Mouse (Mus musculus) splenic B cell, adult 2 months (primary cell): ENCODE results near the gene Rtl8b.
"Not testable (repeated sequence)": the region's sequence is repeated elsewhere in the genome, so short reads cannot be mapped to it uniquely, and the experiment has no call there.

Experiments
- DNase-seq: peaks from one replicate; pipeline ENCODE4 v3.0.0-alpha.2; 2011; ENCODE audit warnings: low read depth, low spot score
- H3K27me3 ChIP-seq: 2 replicates; pipeline ENCODE4 v1.6.1; 2012; ENCODE audit warnings: mild to moderate bottlenecking, low read length, moderate library complexity, mixed read lengths; ENCODE audit not compliant: control insufficient read depth, poor library complexity, insufficient read depth, severe bottlenecking
- H3K36me3 ChIP-seq: 2 replicates; pipeline ENCODE4 v1.6.1; 2012; ENCODE audit warnings: mild to moderate bottlenecking, low read length, moderate library complexity, mixed read lengths; ENCODE audit not compliant: control insufficient read depth, poor library complexity, insufficient read depth, severe bottlenecking

Gene Rtl8b

DNA sequence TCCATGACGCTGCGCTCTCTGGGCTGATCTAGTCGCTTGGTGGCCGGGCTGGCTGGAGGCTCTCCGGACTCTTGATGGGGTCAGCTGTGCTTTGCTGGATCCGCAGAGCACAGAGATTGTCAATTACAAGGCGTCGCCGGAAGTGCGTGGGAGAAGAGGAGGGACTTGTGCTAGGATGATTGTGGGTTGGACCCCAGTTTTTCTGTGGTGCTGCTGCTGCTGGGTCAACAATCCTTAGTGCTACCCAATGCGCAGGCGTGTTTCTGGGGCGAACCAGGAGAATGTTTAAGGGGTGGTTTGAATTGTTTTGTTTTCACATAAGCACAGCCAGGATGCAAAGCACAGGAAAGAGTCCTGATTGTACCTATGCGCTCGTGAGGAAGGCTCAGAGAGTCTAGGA is at the start of gene Rtl8b:
Gene Rtl8b, minus strand, starts transcription at position 115 of the 400 bp plus-strand sequence.
- Histone ChIP-seq H3K36me3 (no peaks in the 10 kb centered on the region), H3K27me3 (no peaks in the 10 kb centered on the region)
- peak; percentile 72 for DNase-seq

GRCm38 (mm10) chrX:53716323-53717182 is 46.3 kb upstream of the Rtl8b start:
- no peaks in the 10 kb centered on the region for H3K36me3 ChIP-seq
- no peak for DNase-seq
- H3K27me3 ChIP-seq, result no peaks in the 10 kb centered on the region

DNA sequence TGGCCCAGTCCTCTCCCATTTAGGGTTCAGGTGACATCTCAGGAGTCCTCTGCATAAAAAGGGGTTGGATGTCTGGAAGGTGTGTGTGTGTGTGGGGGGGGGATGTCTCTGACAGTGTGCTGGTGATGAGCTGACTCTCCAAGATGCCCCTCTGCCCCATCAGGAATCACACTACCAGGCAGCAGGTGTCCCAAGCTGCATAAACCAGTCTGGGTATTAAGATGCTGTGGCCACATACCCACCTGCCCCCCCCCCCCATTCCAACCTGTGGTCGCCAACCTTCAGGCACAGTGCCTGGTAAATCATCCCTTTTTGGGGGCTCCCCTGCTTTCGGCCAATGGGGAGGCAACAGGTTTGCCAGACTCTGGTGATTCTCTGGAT is 45.7 kb upstream of the Rtl8b start:
- Histone ChIP-seq H3K36me3 (no peaks in the 10 kb centered on the region), H3K27me3 (no peaks in the 10 kb centered on the region)
- no peak for DNase-seq

DNA sequence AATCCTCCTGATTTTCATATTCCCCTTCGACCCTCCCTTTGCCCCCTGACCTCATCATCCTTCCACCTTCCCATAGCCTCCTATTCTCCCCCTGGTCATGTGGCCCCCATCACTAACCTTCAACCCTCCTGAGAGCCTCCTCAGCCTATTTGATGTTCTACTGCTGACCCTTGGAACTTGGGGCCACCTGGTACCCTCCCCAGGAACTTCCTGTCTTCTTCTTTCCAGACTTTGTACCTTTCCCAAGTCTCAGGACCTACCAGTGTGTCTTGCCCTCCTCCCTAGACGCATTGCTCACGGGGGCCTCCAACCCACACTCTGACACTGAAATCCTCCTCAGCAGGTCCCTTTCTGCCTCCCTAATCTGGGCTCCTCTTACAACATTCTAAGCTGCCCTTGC is 32.5 kb upstream of the Rtl8b start:
- H3K36me3 ChIP-seq, result no peaks in the 10 kb centered on the region
- no peak for DNase-seq
- no peaks in the 10 kb centered on the region for H3K27me3 ChIP-seq

- Histone ChIP-seq H3K27me3 (no peaks in the 10 kb centered on the region), H3K36me3 (no peaks in the 10 kb centered on the region)
- no peak for DNase-seq
These were observed 29.0 kb upstream of the Rtl8b start for GRCm38 (mm10) chrX:53699225-53699624.

DNA sequence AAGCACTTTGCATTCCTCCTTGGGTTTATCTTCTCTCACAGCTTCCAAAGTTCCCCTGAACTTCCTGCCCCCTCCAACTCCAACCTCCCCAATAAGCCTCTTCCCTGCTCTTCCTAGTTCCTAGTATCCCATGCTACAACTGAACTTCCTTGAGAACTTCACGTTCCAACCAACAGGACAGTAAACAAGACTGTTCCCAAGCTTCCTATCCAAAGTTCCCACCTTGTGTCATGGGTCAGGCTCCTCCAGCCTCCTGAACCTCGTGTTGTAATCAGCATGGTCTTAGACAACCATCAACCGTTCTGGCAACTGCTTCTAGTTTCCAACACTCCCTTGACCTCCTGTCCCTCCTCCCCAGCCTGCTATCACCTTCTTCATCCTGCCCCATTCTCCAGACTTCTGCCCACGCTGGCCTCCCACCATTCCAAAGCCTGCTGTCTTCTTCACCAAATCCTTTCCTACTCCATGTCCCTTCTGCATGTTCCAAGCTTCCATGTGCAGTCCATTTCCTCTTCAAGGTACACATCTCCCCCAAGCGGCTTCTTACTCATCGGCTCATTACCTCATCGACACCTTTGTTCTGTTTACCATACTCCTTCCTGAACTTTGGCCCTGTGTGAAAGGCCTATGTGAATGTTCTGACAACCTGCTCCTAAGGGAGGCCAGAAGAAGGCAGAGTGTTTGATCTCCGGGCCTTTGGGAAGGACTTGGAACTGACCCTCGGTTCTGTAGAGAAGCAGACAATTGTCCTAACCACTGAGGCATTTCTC is 24.0 kb upstream of the Rtl8b start:
- no peaks in the 10 kb centered on the region for H3K27me3 ChIP-seq
- no peaks in the 10 kb centered on the region for H3K36me3 ChIP-seq
- DNase-seq, result no peak

- H3K27me3 ChIP-seq, result no peaks in the 10 kb centered on the region
- no peaks in the 10 kb centered on the region for H3K36me3 ChIP-seq
- no peak for DNase-seq
These were observed 22.9 kb upstream of the Rtl8b start for GRCm38 (mm10) chrX:53693141-53693540.

GRCm38 (mm10) chrX:53692065-53692464 is 21.9 kb upstream of the Rtl8b start:
- no peak for DNase-seq
- no peaks in the 10 kb centered on the region for H3K27me3 ChIP-seq
- H3K36me3 ChIP-seq, result no peaks in the 10 kb centered on the region

- H3K27me3 ChIP-seq, DNase-seq, H3K36me3 ChIP-seq: not testable (repeated sequence)
These were observed 14.5 kb upstream of the Rtl8b start for GRCm38 (mm10) chrX:53684676-53685075.

DNA sequence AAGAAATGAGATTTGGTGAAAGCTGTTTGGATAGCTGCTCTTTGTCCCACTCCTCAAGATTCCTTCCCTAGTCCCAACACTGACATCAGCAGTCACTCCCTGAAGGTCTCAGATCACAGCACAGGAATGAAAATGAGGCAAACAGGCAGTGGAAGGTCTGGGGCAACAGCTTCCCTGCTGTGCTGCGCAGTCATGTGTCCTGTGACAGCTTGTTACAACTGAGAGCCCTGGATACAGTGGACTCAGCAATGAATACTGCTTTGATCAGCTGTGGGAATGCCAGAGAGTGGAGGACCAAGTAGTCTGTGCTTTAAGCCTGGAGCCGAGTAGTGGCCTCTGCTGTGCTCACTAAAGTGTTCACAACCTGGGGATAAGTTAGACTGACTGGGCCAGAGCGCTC is 12.4 kb upstream of the Rtl8b start:
- not testable (repeated sequence) for H3K27me3 ChIP-seq, H3K36me3 ChIP-seq, DNase-seq

GRCm38 (mm10) chrX:53676943-53677342 is 6.7 kb upstream of the Rtl8b start:
- H3K36me3 ChIP-seq, DNase-seq, H3K27me3 ChIP-seq: not testable (repeated sequence)

- not testable (repeated sequence) for H3K36me3 ChIP-seq, DNase-seq, H3K27me3 ChIP-seq
These were observed 488 bp upstream of the Rtl8b start for GRCm38 (mm10) chrX:53670696-53671095.

DNA sequence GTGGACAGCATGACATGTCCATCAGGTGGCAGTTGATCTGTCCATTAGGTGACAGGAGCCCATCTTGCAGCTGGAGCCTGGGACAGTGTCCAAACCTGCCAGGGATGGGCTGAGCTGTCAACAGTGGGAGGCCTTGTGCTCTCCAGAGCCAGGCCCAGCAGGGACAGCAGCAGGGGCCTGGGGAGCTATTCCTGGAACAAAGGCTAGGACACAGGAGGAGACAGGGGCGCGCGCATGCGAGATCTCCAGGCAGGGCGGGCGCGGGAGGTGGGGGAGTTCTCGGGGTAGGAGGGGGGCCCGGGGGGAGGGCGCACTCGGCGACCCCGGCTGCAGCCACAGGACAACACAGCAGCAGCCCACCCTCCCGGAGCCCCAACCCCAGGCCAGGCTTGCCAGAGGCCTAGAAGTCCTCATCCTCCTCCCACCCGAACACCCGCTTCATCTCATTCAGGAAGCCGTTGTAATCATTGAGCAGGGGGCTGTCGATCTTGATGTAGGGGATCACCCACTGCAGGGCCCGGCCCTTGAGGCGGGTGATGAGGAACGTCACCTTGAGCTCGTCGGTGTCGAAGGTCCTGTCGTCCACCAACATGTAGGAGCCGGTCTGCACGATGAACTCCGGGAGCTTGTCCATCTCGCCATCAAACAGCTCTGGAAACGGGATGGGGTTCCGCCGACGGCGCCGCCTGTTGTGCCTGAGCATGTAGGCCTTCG is 494 bp downstream of the Rtl8b start:
- not testable (repeated sequence) for H3K27me3 ChIP-seq, DNase-seq, H3K36me3 ChIP-seq

- DNase-seq, result not testable (repeated sequence)
These were observed 17.3 kb downstream of the Rtl8b start for GRCm38 (mm10) chrX:53652917-53653316.

DNA sequence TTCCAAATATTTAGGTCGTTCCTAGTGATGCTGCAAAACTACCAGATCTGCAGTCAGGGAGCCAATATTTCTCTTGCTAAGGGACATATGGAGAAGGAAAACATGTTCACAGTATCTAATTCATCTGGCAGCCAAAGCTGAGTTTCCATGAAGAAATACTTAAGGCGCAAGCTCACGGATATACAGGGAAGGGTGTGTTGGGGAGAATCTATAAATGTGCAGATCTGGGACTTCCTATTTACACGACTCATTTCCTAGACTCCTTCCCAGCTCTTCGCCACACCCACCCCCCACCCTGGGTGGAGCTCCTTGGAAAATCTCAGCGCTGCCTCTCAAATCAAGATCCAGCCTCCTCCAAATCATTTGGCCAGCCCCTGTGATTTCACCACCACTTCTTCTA is 24.3 kb downstream of the Rtl8b start:
- DNase-seq, result no peak
- H3K36me3 ChIP-seq, result no peaks in the 10 kb centered on the region
- H3K27me3 ChIP-seq, result no peaks in the 10 kb centered on the region

More at GRCm38 (mm10) chrX:53652917-53653316, 17.3 kb downstream of the Rtl8b start:
- not testable (repeated sequence) for H3K27me3 ChIP-seq, H3K36me3 ChIP-seq
